Comparison of ENCODE assay signal across 14 mouse cellular contexts in the genomic region with DNA sequence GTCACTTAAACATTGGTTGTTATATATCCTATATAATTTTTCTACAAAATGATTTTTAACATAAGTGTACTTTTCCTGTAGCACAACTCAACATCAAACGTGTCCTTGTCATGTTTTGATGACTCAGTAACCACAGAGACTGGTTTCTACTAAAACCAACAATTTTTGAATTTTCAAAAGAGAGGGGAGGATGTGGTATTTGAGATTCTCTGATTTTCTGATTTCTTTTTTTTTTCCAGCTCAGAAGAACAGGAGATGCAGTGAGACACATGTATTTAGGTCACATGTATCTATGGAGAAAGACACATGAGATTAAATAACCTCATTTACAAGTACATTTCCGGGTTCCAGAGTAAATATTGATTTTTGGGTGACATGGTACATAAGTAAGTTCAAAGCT.
"Had no signal": no experiment of that assay in that cellular context is flagged by ENCODE, and none has a peak within 500 bp of the region (broad histone marks: within the 10 kb centered on the region; RNA-seq: fewer than 3 reads in every experiment).

No protein-coding gene starts in this region.

- DNase-seq: kidney, postnatal 14 days; kidney, postnatal 4 days; left cerebral cortex, postnatal 4 days; liver; lung, adult 18-20 months; lung, postnatal 10 days; lung, postnatal 36 days; right cerebral cortex, adult 18-20 months; right cerebral cortex, postnatal 14 days; right cerebral cortex, postnatal 4 days; thymus, adult 2 months; thymus, postnatal 36 days had no signal

- ATAC-seq: liver, embryonic 12.5 days; midbrain, embryonic 13.5 days had no signal
